Mouse (Mus musculus) E14TG2a.4 (cell line): ENCODE data around the gene Spsb2.

ENCODE experiments used
- CTCF ChIP-seq: conservative IDR thresholded peaks from 2 replicates; pipeline ENCODE4 v1.5.1; 2014; ENCODE audit warnings: low read length
- NANOG ChIP-seq: IDR thresholded peaks from 2 replicates; pipeline ENCODE4 v1.6.1; 2014; ENCODE audit warnings: borderline replicate concordance, low read length, mixed read lengths
- POU5F1 ChIP-seq: IDR thresholded peaks from 2 replicates; pipeline ENCODE4 v1.6.1; 2014; ENCODE audit warnings: low read length, borderline replicate concordance

DNA sequence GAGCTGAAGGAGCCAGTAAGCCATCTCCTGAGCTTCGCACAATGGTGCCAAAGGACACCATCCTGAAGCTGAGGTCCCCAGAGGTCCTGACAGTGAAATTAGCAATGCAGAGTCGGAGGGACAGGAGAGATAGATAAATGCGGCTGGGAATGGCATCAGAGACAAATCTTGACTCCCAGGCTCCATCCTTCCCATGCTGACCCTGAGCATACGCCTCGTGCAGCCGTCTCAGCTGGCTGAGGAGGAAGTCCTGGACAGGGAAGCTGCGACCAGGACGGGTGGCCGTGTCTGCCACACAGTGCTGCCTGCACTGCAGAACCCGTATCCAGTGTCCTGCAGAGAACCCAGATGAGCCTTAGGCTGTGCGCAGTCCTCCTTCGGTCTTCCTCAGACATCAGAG, 46.2 kb downstream of the Spsb2 start:
- TF ChIP-seq CTCF (no peak), NANOG (no peak), POU5F1 (no peak)
